Mouse (Mus musculus) CD4-positive, CD25-positive, alpha-beta regulatory T cell, adult 2 months (primary cell): ENCODE data around the gene Cc2d2a.

Experiments used
- DNase-seq: peaks from one replicate; pipeline ENCODE4 v3.0.0-alpha.2; 2012; ENCODE audit warnings: low read depth, low spot score

The Cc2d2a gene

GRCm38 (mm10) chr5:43661997-43662961 is at the start of gene Cc2d2a:
Gene Cc2d2a (plus strand): TSS chr5:43662346.
- no peak for DNase-seq

- no peak for DNase-seq
These were observed 40.4 kb upstream of the Cc2d2a start for GRCm38 (mm10) chr5:43621575-43622299.

- no peak for DNase-seq
These were observed 36.7 kb upstream of the Cc2d2a start for GRCm38 (mm10) chr5:43625407-43625806.

- DNase-seq, result no peak
These were observed 28.0 kb upstream of the Cc2d2a start for GRCm38 (mm10) chr5:43634071-43634601.

GRCm38 (mm10) chr5:43634602-43635081 is 27.5 kb upstream of the Cc2d2a start:
- peak; percentile 9 for DNase-seq

GRCm38 (mm10) chr5:43645020-43645419 is 17.1 kb upstream of the Cc2d2a start:
- no peak for DNase-seq

- no peak for DNase-seq
These were observed 14.9 kb upstream of the Cc2d2a start for GRCm38 (mm10) chr5:43647098-43647774.

GRCm38 (mm10) chr5:43661498-43661897 is 648 bp upstream of the Cc2d2a start:
- no peak for DNase-seq

- no peak for DNase-seq
These were observed 1.4 kb downstream of the Cc2d2a start for GRCm38 (mm10) chr5:43663531-43663930.

GRCm38 (mm10) chr5:43665144-43665543 is 3.0 kb downstream of the Cc2d2a start:
- DNase-seq, result no peak

- DNase-seq, result no peak
These were observed 7.0 kb downstream of the Cc2d2a start for GRCm38 (mm10) chr5:43669118-43669645.

GRCm38 (mm10) chr5:43672177-43672911 is 10.2 kb downstream of the Cc2d2a start:
- DNase-seq, result peak; percentile 64

GRCm38 (mm10) chr5:43673083-43673482 is 10.9 kb downstream of the Cc2d2a start:
- DNase-seq, result no peak

GRCm38 (mm10) chr5:43685466-43685865 is 23.3 kb downstream of the Cc2d2a start:
- DNase-seq, result no peak

GRCm38 (mm10) chr5:43692489-43692888 is 30.3 kb downstream of the Cc2d2a start:
- DNase-seq, result no peak

GRCm38 (mm10) chr5:43697133-43697532 is 35.0 kb downstream of the Cc2d2a start:
- no peak for DNase-seq

GRCm38 (mm10) chr5:43699240-43699639 is 37.1 kb downstream of the Cc2d2a start:
- DNase-seq, result no peak

GRCm38 (mm10) chr5:43721538-43722451 is 59.6 kb downstream of the Cc2d2a start:
- DNase-seq, result no peak

GRCm38 (mm10) chr5:43722452-43722783 is 60.3 kb downstream of the Cc2d2a start:
- DNase-seq, result peak; percentile 12

GRCm38 (mm10) chr5:43723830-43724229 is 61.7 kb downstream of the Cc2d2a start:
- DNase-seq, result no peak
